Mouse (Mus musculus): ENCODE measurements around the gene Myo16. TPM values are rescaled to one million over a fixed set of nuclear protein-coding genes. Genes with fewer than 3 reads are reported as not detected.

Gene Myo16
- not detected for polyA plus RNA-seq (2017; shearing (Covaris generic))

GRCm38 (mm10) chr8:10153611-10154438 is at the start of gene Myo16:
Gene Myo16 (plus strand): TSS chr8:10153911.

Other genes with a start within 250 kb of the Myo16 start
- 6.5 TPM for gene Lig4, start 176.2 kb upstream of the Myo16 start, polyA plus RNA-seq (2017; shearing (Covaris generic))
- gene Abhd13, start 176.2 kb upstream of the Myo16 start, polyA plus RNA-seq (2017; shearing (Covaris generic)) = 2.0 TPM
- gene Tnfsf13b, start 147.4 kb upstream of the Myo16 start, polyA plus RNA-seq (2017; shearing (Covaris generic)) = 4.3 TPM